Comparison of ENCODE assay signal across 16 mouse cellular contexts in the genomic region with DNA sequence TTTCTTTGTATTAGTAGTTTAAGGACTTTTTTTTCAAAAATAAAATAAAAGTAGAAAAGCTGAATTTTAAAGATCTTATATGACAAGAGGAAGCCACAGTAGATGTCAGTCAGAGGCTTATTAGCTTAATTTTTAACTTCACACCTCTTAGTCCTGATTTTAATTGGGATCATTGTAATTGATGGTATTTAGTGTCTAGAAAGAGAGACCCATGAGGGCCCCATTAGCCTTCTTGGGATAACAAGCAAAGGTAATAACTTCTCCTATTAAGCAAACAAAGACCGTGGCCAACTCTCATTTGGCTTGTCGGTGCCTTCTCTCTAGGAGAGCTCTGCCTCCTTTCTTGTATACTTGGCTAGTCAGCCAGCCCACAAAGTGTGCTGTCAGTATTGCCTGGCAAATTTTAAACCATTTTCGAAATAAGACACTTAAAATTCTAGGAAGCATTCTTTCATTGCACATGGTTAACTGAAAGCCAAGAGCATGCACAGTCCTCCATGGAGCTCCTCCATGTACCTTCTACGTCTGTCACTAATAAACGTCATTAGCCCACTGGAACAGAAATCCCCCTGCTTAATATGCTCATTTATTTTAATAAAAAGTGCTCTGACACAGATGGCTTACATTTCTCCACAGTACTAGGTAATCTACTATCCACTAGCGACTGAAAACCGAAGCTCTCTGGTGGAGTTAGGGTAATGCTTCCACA.
DNase-seq lines count a peak whose midpoint lies in the region; ATAC-seq and TF ChIP-seq lines count a peak whose summit lies in the region.
"Had no signal": no experiment of that assay in that cellular context is flagged by ENCODE, and none has a peak within 500 bp of the region (broad histone marks: within the 10 kb centered on the region; RNA-seq: fewer than 3 reads in every experiment).

No protein-coding gene starts in this region.

- no peaks in the 10 kb centered on the region for H3K9me3 ChIP-seq in midbrain, embryonic 11.5 days (ENCODE audit: control insufficient read depth, low read length)
- no peaks in the 10 kb centered on the region for H3K9me3 ChIP-seq in midbrain, embryonic 15.5 days
- H3K9me3 ChIP-seq in forebrain, embryonic 15.5 days = no peaks in the 10 kb centered on the region
- no peaks in the 10 kb centered on the region for H3K9me3 ChIP-seq in hindbrain, postnatal 0 days (ENCODE audit: low read length)
- H3K9me3 ChIP-seq: heart, embryonic 10.5 days; kidney, embryonic 15.5 days; midbrain, embryonic 12.5 days had no signal

- DNase-seq in cerebellum, adult 11-12 months = no peak
- DNase-seq in midbrain, embryonic 11.5 days (ENCODE audit: low spot score, missing footprints) = peak; percentile 56
- peak; percentile 21 for DNase-seq in hindbrain, postnatal 0 days (ENCODE audit: low spot score)
- no peak for DNase-seq in gastrocnemius, postnatal 14 days
- DNase-seq in testis, postnatal 10 days (ENCODE audit: low spot score) = no peak
- DNase-seq: thymus, postnatal 36 days had no signal

- H3K4me1 ChIP-seq in midbrain, embryonic 11.5 days (ENCODE audit: control insufficient read depth, insufficient read depth, low read length) = no peaks in the 10 kb centered on the region
- no peaks in the 10 kb centered on the region for H3K4me1 ChIP-seq in midbrain, embryonic 15.5 days
- H3K4me1 ChIP-seq in forebrain, embryonic 15.5 days = peaks cover 4% of the 10 kb centered on the region; the same call in 1 of the 2 replicates
- H3K4me1 ChIP-seq in hindbrain, postnatal 0 days (ENCODE audit: insufficient read depth, low read length) = no peaks in the 10 kb centered on the region
- H3K4me1 ChIP-seq: heart, embryonic 10.5 days; kidney, embryonic 15.5 days had no signal

- H3K4me3 ChIP-seq in midbrain, embryonic 11.5 days (ENCODE audit: low read depth, low read length) = no peak overlapping the region
- no peak overlapping the region for H3K4me3 ChIP-seq in midbrain, embryonic 15.5 days
- no peak overlapping the region for H3K4me3 ChIP-seq in forebrain, embryonic 15.5 days
- no peak overlapping the region for H3K4me3 ChIP-seq in hindbrain, postnatal 0 days (ENCODE audit: low read length)
- H3K4me3 ChIP-seq: heart, embryonic 10.5 days; kidney, embryonic 15.5 days; midbrain, embryonic 12.5 days had no signal

- H3K27ac ChIP-seq in midbrain, embryonic 11.5 days (ENCODE audit: low read depth, low read length) = no peak overlapping the region
- H3K27ac ChIP-seq in midbrain, embryonic 15.5 days = no peak overlapping the region
- no peak overlapping the region for H3K27ac ChIP-seq in forebrain, embryonic 15.5 days (replicated peaks)
- no peak overlapping the region for H3K27ac ChIP-seq in hindbrain, postnatal 0 days
- H3K27ac ChIP-seq: heart, embryonic 10.5 days; kidney, embryonic 15.5 days; midbrain, embryonic 12.5 days had no signal

- no peak overlapping the region for H3K4me2 ChIP-seq in midbrain, embryonic 11.5 days
- H3K4me2 ChIP-seq in midbrain, embryonic 15.5 days = no peak overlapping the region
- no peak overlapping the region for H3K4me2 ChIP-seq in forebrain, embryonic 15.5 days (replicated peaks)
- H3K4me2 ChIP-seq in hindbrain, postnatal 0 days (ENCODE audit: low read depth, low read length) = no peak overlapping the region
- H3K4me2 ChIP-seq: kidney, embryonic 15.5 days; liver, embryonic 11.5 days; lung, embryonic 14.5 days; midbrain, embryonic 12.5 days had no signal

- H3K27me3 ChIP-seq in midbrain, embryonic 11.5 days (ENCODE audit: control insufficient read depth, insufficient read depth, low read length) = no peaks in the 10 kb centered on the region
- no peaks in the 10 kb centered on the region for H3K27me3 ChIP-seq in midbrain, embryonic 15.5 days (replicated peaks)
- no peaks in the 10 kb centered on the region for H3K27me3 ChIP-seq in forebrain, embryonic 15.5 days
- H3K27me3 ChIP-seq in hindbrain, postnatal 0 days (ENCODE audit: insufficient read depth, low read length) = no peaks in the 10 kb centered on the region
- H3K27me3 ChIP-seq: kidney, embryonic 15.5 days; midbrain, embryonic 12.5 days had no signal

- 73% methylated on average over 7 of the region's 7 CpGs for WGBS in midbrain, embryonic 11.5 days
- WGBS in midbrain, embryonic 15.5 days = 62% methylated on average over 7 of the region's 7 CpGs
- WGBS in forebrain, embryonic 15.5 days = 42% methylated on average over 7 of the region's 7 CpGs
- 53% methylated on average over 7 of the region's 7 CpGs for WGBS in hindbrain, postnatal 0 days

- no peak overlapping the region for H3K9ac ChIP-seq in midbrain, embryonic 11.5 days (ENCODE audit: low read length)
- H3K9ac ChIP-seq in midbrain, embryonic 15.5 days = no peak overlapping the region
- H3K9ac ChIP-seq in forebrain, embryonic 15.5 days (replicated peaks) = no peak overlapping the region
- H3K9ac ChIP-seq in hindbrain, postnatal 0 days (replicated peaks; ENCODE audit: low read length) = no peak overlapping the region
- H3K9ac ChIP-seq: kidney, embryonic 15.5 days; lung, embryonic 14.5 days; midbrain, embryonic 12.5 days had no signal

- 0 out of 2 replicates have a peak, but pooled peaks have one; percentile 15 for ATAC-seq in cerebellum, adult (ENCODE audit: insufficient number of reproducible peaks, low FRiP score, low TSS enrichment)
- ATAC-seq in midbrain, embryonic 11.5 days (ENCODE audit: low FRiP score) = no peak
- ATAC-seq in midbrain, embryonic 15.5 days (replicated peaks) = no peak
- peak; percentile 75 for ATAC-seq in forebrain, embryonic 15.5 days (replicated peaks)
- ATAC-seq in hindbrain, postnatal 0 days = no peak
- ATAC-seq: CD4-positive, CD25-positive, alpha-beta regulatory T cell, adult 4 months had no signal

- no peak for TF ChIP-seq CTCF in hindbrain, postnatal 0 days (IDR thresholded peaks at IDR 0.05; ENCODE audit: low read depth)

- intact Hi-C loops in gastrocnemius, postnatal 14 days (cut with DNase I; ENCODE audit: low total_unique reads) = loop anchor here (10.0 kb wide), 1 partner anchor 1029 kb away; no protein-coding TSS in a partner anchor

- H3K36me3 ChIP-seq in midbrain, embryonic 11.5 days (ENCODE audit: control insufficient read depth, insufficient read depth, low read length) = no peaks in the 10 kb centered on the region
- H3K36me3 ChIP-seq in midbrain, embryonic 15.5 days (replicated peaks) = no peaks in the 10 kb centered on the region
- H3K36me3 ChIP-seq in forebrain, embryonic 15.5 days = no peaks in the 10 kb centered on the region
- H3K36me3 ChIP-seq in hindbrain, postnatal 0 days (ENCODE audit: insufficient read depth, low read length) = no peaks in the 10 kb centered on the region
- H3K36me3 ChIP-seq: G1E; heart, embryonic 10.5 days; kidney, embryonic 15.5 days; midbrain, embryonic 12.5 days had no signal

Comparison
In these comparisons a context has a peak if more than half of its experiments do, and no peak if none do; other contexts are left out.
1. ATAC-seq: peak in cerebellum, adult (single experiment) and forebrain, embryonic 15.5 days (single experiment); none in midbrain, embryonic 11.5 days (single experiment), midbrain, embryonic 15.5 days (single experiment) and hindbrain, postnatal 0 days (single experiment).
2. DNase-seq: peak in midbrain, embryonic 11.5 days (single experiment) and hindbrain, postnatal 0 days (single experiment); none in cerebellum, adult 11-12 months (single experiment), gastrocnemius, postnatal 14 days (single experiment) and testis, postnatal 10 days (single experiment).